Mouse (Mus musculus): ENCODE measurements around the gene Myo18a.

DNA sequence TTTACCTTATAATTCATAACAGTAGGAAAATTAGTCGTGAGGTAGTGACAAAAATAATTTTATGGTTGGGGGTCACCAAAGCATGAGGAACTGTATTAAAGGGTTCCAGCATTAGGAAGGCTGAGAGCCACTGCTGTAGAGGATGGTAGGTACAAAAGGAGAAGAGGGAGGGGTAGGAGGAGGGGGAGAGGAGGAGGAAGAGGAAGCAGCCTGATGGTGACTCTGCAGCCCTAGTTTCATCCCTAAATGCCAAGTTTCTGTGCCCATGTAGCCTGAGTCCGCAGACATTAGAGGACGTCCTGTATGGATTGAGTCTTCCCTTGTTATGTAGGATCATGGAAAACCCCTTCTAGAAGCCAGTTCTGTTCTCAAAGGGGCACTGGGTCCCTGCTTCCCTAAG, 110.1 kb downstream of the Myo18a start:
- no peak for TF ChIP-seq CTCF (IDR thresholded peaks at IDR 0.05; ENCODE audit: control insufficient read depth, insufficient read depth, insufficient read length)
- TF ChIP-seq MAX (IDR thresholded peaks at IDR 0.05), result no peak
- no peak for TF ChIP-seq CEBPB (IDR thresholded peaks at IDR 0.05; ENCODE audit: low read depth)
- no peak for TF ChIP-seq MYOD1 (IDR thresholded peaks at IDR 0.05; ENCODE audit: control insufficient read depth, insufficient read length, low read depth)
- TF ChIP-seq MYOG (IDR thresholded peaks at IDR 0.05; ENCODE audit: control insufficient read depth, extremely low read depth, insufficient read length), result no peak
- no peak for TF ChIP-seq USF1 (IDR thresholded peaks at IDR 0.05; ENCODE audit: low read depth)
- TF ChIP-seq FOSL1 (IDR thresholded peaks at IDR 0.05; ENCODE audit: insufficient read depth, low read length, poor library complexity, severe bottlenecking), result no peak
